Mouse (Mus musculus): ENCODE measurements around the gene Spen.
A peak's percentile ranks its signal among the peaks of the same experiment; 100 is the strongest.

Spen gene

DNA sequence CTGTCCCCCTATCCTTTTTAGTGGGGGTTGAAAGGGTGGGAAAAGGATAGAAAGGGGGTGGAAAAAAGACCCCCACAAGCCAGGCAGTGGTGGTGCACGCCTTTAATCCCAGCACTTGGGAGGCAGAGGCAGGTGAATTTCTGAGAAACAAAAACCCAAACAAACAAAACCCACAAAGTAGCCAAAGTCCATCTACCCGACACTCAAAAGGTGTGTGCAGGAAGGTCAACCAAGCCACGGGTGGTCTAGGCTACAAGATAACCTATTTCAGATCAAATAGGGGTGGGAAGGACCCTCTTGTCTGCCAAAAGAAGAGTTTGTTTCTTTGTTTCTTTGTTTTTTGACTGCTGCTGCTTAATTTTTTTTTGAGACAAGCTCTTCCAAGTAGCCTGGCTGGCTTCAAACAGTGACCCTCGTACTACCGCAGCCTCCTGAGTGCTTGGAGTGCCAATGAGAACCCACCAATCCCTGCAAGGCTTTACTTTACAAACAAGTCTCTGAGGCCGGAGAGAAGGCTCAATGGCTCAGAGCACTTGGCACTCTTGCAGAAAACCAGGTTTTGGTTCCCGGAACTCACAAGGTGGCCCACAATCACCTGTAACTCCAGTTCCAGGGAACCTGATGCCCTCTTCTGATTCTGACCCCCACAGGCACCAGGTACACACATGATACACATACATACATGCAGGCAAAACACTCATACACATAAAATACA, 11.3 kb downstream of the Spen start:
- no peak for DNase-seq

DNA sequence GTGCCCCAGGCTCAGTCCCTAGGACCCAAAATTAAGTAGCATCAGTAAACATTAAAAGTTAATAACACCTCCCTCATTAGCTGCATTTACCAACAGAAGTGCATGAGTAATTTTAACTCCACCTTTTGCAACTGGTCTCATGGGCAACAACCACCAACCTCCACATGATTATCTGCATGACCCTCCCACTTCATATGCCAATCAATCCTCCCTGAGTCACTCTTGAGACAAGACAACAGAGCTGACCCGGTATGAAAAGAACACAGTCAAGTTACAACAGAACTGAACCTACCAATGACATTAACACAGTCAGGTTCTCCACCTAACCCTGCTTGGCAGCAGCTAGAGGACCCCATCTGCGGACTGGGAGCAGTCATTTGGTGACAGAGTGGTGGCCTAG, 12.5 kb downstream of the Spen start:
- no peak for DNase-seq

- DNase-seq = no peak
These were observed 13.7 kb downstream of the Spen start for GRCm38 (mm10) chr4:141524658-141525057.

GRCm38 (mm10) chr4:141523128-141523527, 15.3 kb downstream of the Spen start:
- no peak for DNase-seq

GRCm38 (mm10) chr4:141518386-141518785, 20.0 kb downstream of the Spen start:
- DNase-seq = no peak

GRCm38 (mm10) chr4:141514179-141514641, 24.2 kb downstream of the Spen start:
- no peak for DNase-seq

GRCm38 (mm10) chr4:141512145-141512544, 26.3 kb downstream of the Spen start:
- DNase-seq = no peak

DNA sequence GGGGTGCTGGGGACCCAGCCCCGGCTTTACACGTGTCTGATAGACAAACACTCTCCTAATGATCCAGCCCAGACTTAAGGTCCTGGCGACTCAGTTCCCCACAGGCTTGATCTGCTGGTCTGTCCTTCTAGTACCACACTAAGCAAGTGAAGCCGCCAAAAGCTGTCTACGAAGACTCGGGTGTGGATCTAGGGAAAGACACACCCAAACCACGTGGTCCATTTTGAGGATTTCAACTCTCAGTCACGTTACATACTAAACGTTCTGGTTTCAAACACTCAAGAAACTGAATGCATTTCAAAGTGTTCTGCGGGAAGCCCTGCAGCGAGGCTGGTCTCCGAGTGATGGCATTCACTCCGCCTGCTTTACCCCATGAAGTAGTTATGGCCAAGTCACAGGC, 27.9 kb downstream of the Spen start:
- no peak for DNase-seq

DNA sequence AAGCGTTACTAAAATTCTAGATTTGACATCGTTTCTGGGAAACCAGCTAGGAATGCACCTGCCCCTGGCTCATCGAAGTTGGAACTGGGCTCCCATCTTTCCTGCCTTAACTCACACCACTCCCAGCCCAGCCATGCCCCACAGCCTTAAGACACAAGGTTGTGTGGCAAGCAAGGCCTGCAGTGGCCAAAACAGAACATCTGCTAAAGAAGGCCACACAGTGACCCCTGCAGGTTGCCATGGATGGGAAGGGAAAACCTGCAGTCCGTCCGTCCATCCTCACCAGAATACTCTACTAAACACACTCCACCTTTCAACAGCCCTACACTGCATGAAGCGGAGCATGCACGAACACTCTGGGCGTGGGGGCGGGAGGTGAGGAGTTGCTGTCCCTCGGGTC, 31.5 kb downstream of the Spen start:
- DNase-seq = no peak

DNA sequence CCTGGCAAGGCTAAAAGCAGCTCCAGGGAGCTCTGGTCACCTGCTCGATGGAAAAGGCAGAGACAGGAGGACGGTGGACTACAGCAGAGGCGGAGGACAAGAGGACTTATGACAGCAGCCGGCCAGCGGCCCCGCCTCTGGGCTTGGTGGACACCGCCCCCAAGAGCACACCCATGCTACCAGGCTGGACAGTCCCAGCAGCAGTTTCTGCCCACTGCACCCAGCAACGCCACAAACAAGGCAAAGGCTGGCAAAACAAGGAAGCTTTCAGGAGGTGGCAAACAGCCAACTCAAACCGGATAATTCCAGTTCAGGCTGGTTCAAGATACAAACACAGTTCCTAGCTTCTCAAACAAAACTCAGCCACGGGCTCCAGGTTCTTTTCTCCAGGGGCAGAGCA, 32.0 kb downstream of the Spen start:
- DNase-seq = peak; percentile 70

GRCm38 (mm10) chr4:141505810-141506209, 32.6 kb downstream of the Spen start:
- no peak for DNase-seq

DNA sequence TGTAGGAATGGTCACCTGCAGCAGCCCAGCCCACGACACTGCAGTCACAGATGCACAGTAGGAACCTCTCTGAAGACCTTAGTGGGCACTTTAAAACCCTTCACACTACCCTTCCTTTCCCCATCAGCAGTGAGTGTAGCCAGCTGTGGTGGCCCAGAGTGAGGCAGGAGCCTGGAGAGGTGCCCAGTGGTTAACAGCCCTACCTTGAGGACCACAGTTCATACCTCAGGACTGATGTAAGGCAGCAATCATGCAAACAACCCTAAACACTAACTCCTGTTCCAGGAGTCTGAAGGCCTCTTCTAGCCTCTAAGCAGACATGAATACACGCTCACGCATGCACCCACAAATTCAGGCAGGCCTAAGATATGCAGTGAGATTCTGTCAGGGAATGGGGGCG, 33.9 kb downstream of the Spen start:
- no peak for DNase-seq

GRCm38 (mm10) chr4:141502723-141503122, 35.7 kb downstream of the Spen start:
- DNase-seq = no peak

DNA sequence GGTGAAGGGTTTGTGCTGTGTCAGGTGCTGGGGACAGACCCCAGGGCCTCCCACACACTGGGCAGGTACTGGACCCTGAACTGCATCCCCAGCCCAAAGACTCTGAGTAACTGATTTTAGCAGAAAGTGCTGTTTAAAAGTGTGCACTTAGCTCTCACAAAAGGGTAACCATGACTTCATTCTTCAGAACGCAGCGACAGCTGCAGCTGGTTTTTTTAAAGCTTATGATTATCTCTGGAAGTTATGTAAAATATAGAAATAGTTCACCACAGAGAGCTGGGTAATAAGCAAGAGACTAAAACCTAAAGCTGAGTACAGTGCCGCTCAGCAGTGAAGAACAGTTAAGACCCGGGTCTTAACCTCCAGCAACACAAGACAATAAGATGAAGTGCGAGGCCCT, 37.3 kb downstream of the Spen start:
- no peak for DNase-seq

- DNase-seq = no peak
These were observed 37.8 kb downstream of the Spen start for GRCm38 (mm10) chr4:141500637-141501036.

- no peak for DNase-seq
These were observed 49.7 kb downstream of the Spen start for GRCm38 (mm10) chr4:141488670-141489069.

DNA sequence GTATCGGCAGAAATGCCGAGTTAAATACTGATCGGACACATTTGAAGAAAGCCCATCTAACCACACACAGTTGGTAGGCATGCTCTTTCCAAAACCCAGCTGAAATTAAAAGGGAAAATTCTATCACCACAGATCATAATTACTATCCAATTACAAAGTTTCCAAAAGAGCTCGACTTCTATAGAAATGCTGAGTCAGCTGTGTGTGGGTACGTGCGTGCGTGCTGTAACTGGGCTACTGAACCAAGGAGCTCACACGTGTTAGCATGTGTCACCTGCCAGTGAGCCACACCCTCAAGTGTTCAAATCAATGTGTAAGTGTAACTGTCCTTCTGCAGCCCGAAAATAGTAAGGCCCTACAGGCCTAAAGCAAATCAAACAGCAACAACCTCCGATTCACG, 50.8 kb downstream of the Spen start:
- no peak for DNase-seq

DNA sequence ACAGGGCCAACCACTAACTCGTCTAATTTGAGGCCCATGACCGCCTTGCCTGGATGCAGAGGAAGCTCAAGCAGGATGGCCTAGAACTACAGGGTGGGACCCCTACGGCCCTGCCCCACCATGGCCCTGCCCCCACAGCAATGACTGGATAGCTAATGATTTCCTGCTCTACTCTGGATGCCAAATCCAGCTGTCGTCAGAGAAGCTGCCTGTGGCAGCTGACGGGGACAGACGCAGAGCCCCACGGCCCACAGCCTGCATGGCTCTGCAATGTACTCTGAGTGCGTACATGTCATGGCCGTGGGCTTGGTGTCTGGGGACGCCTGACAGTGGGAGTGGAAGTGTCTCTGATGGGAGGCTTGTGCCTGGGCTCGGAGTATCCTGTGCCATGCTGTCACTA, 54.3 kb downstream of the Spen start:
- no peak for DNase-seq

DNA sequence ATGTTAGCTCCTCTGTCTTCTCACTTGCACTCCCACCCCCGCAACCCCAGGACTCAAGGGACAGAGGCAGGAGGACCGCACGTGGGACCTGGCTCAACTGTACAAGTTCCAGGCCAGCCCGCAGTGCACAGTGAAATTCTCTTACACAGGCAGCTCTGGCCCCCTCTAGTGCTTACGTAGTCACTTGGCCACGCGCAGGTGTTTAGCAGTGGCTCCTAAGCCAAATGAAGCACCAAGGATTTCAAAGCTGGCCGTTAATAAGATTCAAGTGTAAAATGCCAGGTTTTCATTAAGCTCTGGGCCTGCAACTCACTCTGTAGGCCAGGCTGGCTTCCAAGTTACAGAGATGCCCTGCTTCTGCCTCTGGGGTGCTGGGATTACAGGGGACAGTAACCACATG, 59.0 kb downstream of the Spen start:
- peak; percentile 67 for DNase-seq

DNA sequence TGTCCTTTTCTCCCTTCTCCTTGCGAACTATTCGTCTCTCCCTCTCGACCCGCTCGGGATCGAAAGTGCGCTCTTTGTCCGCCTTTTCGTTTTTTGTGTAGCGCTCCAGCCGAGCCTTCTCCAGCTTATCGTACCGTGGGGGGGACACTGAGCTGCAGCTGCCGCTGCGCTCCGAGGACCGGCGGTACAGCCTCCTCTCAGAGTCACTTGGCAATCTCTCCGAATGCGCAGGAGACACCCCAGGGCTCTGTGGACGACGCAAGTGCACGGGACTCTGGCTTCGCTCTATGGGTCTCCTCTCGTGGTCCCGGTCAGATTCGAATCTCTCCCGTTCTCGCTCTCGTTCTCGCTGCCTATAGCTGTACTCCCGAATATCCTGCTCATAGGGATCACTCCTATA, 59.6 kb downstream of the Spen start:
- peak; percentile 57 for DNase-seq

DNA sequence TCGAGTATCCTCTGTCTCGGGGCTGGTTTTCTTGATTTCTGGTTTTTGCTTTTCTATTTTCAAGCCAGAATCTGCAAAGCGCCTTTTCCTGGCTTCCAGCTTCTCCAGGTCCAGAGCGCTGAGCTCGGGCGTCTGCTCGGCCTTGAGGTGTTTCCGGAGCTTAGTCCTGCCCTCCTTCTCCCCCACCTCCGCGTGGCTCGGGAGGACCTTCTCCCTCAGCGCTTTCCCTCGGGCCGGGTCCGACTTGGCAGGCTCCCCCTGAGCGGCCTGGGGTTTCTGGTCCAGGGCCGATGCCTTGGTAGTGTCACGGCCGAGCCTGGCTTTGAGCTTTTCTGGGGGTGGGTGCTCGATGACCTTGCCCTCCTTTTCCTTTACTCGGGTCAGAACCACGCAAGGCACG, 60.2 kb downstream of the Spen start:
- peak; percentile 78 for DNase-seq

GRCm38 (mm10) chr4:141477681-141478102, 60.7 kb downstream of the Spen start:
- DNase-seq = peak; percentile 92

- DNase-seq = peak; percentile 35
These were observed 64.0 kb downstream of the Spen start for GRCm38 (mm10) chr4:141474431-141474830.

DNA sequence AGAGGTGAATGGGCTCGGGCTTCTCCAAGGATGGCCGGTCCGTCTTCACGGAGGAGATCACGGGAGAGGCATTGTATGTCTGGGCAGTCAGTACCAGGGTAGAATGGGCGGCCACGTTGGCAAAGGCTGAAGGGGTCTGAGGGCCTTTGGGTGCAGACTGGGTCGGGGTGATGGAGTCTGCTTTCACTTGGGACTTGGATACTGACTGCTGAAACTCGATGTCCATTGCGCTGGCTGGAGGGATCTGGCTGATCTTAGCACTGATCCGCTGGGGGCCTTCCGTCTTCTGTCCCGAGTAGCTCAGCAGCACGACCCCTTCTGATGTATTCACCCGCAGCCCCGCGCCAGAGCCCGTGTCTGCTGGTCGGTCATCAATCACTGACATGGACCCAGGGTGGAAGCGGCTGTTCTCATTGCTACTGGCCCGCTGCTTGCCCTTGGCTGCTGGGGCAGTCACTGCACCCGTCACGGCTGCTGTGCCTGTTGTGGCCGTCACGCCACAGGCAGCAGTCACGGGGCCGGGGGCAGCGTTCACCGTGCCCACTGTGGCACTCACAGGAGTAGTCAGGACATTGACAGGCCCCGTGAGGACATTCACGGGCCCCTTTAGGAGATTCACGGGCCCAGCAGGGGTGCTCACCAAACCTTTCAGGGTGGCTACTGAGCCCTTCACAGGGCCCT, 65.6 kb downstream of the Spen start:
- DNase-seq = no peak

- DNase-seq = peak; percentile 40
These were observed 66.9 kb downstream of the Spen start for GRCm38 (mm10) chr4:141471491-141471890.
